Mouse (Mus musculus) gastrocnemius, adult 2 months (tissue): ENCODE measurements around the gene Piezo1. TPM values are rescaled to one million over a fixed set of nuclear protein-coding genes. Genes with fewer than 3 reads are reported as not detected.

Experiments
- DNase-seq: peaks from one replicate; pipeline ENCODE4 v3.0.0; 2022
- H3K27ac ChIP-seq: fragments of 200-600 bp; 2 replicates; pipeline ENCODE4 v1.8.1; 2022; ENCODE audit warnings: mild to moderate bottlenecking
- H3K4me3 ChIP-seq: fragments of 200-600 bp; 2 replicates; pipeline ENCODE4 v1.8.1; 2022; ENCODE audit warnings: mild to moderate bottlenecking, moderate library complexity
- CTCF ChIP-seq: fragments of 200-600 bp; IDR thresholded peaks from 2 replicates; pipeline ENCODE4 v1.8.1; 2022; ENCODE audit warnings: antibody characterized with exemption, mild to moderate bottlenecking, moderate library complexity
- intact Hi-C: fragments of 180-260 bp; cut with DNase I; formaldehyde crosslinking; loops from one replicate; pipeline ENCODE4 v1.15.1; 2025
- total RNA-seq, 2 experiments: library from RNA; stranded (reverse); gene quantifications; 2 replicates each; pipeline ENCODE4 v1.2.3; 2021

Piezo1 gene
- total RNA-seq, 2 experiments from 2014 or later, result 11.3 to 25.5 TPM

DNA sequence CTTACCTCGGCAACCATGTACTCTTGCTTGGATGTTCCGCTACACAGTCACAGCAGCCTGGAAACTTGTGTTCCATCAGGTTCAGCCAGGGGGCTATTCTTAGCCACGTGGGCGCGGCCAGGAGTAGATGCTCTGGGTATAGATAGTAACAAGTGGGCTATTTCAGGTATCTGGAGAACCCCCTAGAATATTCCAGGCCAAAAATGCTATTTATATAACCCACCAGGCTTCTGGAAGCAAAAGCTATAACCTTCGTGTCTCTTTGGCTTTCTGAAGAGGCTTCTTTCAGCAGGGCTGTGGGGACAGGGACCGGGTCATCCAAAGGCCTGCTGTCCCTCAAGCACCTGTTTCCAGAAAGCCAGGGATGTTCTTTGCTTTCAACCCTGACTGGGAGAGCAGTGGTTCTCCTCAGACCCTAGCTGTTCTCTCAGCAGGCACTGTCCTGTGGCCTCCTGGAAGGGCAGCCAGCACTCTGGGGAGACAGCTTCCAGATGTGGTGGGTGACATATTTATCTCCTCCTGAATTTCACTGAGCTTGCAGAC lies 99.9 kb downstream of the Piezo1 start:
- intact Hi-C loops, result no loop called here
- Histone ChIP-seq H3K27ac (peak overlapping the region; percentile 90), H3K4me3 (no peak overlapping the region)
- TF ChIP-seq CTCF, result peak; percentile 26; the same call in 1 of the 2 replicates
- DNase-seq, result peak; percentile 83

GRCm38 (mm10) chr8:122445203-122445602 lies 105.9 kb downstream of the Piezo1 start:
- Histone ChIP-seq H3K27ac (peak overlapping the region; percentile 94; the same call in 1 of the 2 replicates), H3K4me3 (no peak overlapping the region; the same call in 1 of the 2 replicates)
- TF ChIP-seq CTCF, result peak; percentile 3; the same call in 1 of the 2 replicates
- DNase-seq, result no peak
- intact Hi-C loops, result no loop called here

DNA sequence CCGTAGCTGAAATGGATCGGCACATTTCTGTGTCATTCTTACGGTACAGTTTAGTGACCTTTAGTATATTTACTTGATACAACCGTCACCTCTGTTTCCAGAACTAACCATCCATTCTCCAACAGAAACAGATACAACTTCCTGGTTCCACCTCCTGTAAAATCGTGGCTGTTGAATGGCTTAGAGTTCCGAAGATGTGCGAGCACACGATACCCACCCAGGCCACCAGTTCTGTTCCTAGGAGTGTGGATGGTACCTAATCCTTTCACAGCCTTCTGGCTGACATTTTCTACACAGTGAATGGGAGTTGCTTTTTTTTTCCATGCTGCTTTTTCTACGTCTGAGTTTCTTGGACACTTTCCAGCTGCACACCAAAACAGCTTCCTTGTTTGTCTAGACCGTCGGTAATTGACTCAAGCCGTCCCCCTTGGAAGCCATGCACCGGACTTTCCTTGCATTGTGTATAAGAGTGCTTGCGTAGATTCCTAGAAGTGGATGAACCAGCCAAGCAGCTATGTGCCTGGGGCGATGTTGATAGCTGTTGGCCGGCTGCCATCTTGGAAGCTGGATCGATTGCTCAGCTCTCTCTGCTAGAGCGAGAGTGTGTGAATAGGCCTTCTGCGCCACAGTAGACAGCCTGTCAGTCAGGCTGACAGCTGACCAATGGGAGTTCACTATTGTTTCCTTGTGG lies 106.9 kb downstream of the Piezo1 start:
- H3K4me3 ChIP-seq, result peak overlapping the region; percentile 82
- no peak for TF ChIP-seq CTCF
- intact Hi-C loops, result loop anchor here (5.0 kb wide), 1 partner anchor 172 kb away; no protein-coding TSS in a partner anchor
- DNase-seq, result peak; percentile 93
- peak overlapping the region; percentile 94 for H3K27ac ChIP-seq

DNA sequence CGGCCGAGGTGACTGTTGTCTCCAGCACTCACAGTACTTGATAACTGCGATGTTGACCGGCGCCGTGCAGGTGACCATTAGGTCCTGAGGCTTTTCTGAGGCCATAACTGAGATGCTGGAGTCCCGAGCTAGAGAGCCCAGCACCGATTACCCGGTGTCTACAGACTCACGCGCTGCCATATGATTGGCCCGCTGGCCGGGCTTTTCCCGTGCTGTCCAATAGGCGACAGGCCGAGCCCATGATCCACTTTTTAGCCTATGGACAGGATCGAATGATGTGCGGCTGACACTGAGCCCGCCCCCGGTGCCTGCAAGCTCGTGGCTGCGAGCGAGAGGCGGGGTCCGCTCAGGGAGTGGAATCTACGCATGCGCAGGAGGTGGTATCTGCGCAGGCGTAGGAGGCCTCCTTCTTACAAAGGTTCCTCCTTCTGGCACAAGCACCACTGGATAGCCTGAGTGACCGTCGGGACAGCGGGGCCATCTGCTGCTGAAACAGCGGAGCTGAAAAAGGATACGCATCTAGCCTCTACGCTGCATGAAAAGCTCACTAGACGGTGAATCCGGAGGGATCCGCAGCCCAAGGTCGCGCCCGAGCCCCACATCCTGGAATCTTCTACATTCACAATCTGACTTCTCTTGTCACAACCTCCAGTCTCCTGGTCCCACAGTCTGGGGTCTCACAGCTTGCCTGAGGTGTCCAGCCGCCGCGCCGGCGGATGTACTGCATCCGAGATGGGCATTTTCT lies 107.7 kb downstream of the Piezo1 start, which contains the start of gene Mvd:
Mvd (minus strand) TSS at position 161 of the 745 bp plus-strand sequence.
- intact Hi-C loops, result loop anchor here (5.0 kb wide), 1 partner anchor 171 kb away; no protein-coding TSS in a partner anchor
- Histone ChIP-seq H3K27ac (peak within 1 kb of the TSS; percentile 94), H3K4me3 (peak within 1 kb of the TSS; percentile 82)
- TF ChIP-seq CTCF, result peak; percentile 56
- peak; percentile 99 for DNase-seq

GRCm38 (mm10) chr8:122442781-122443180 lies 108.3 kb downstream of the Piezo1 start:
- DNase-seq, result no peak
- Histone ChIP-seq H3K27ac (peak overlapping the region; percentile 94), H3K4me3 (peak overlapping the region; percentile 82)
- intact Hi-C loops, result loop anchor here (5.0 kb wide), 1 partner anchor 170 kb away; no protein-coding TSS in a partner anchor
- TF ChIP-seq CTCF, result no peak

DNA sequence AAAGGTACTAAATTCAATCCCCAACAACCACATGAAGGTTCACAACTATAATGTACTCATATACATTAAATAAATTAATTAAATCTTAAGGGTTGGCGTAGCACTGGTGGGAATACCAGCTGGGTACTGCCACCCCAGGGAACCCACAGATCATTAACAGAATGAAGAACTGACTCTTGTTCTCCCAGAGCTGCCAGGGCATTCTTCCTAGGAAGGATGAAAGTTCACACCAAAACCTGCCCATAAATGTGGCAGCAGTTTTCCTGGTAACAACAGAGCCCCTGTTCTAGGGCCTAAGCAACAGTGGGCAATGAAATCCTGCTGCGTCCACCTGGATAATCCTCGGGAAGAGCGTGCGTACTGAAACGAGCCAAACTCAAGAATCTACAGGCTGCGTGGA lies 108.8 kb downstream of the Piezo1 start:
- TF ChIP-seq CTCF, result no peak
- DNase-seq, result no peak
- Histone ChIP-seq H3K27ac (peak overlapping the region; percentile 94; the same call in 1 of the 2 replicates), H3K4me3 (peak overlapping the region; percentile 82)
- intact Hi-C loops, result loop anchor here (5.0 kb wide), 1 partner anchor 170 kb away; no protein-coding TSS in a partner anchor

DNA sequence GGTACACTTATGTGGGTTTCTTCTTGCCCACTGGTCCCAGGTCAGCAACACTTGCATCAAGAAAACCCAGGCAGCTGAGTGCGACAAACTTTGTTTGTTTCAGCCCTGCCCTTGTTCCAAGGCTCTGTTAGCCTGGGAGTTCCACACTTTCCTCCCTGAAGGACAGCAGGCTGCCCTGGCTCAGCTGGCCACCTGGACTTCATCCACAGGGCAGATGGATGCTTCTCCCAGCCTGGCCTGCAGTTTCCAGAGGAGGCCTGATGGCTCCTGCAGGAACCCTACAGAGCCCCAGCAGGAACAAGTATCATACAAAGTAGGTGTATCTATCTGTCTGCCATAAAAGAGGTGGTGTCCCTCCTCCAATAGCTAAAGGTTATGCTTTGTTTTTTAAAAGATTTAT lies 109.8 kb downstream of the Piezo1 start:
- no peak for DNase-seq
- intact Hi-C loops, result loop anchor here (5.0 kb wide), 1 partner anchor 169 kb away; no protein-coding TSS in a partner anchor
- H3K4me3 ChIP-seq, result no peak overlapping the region
- no peak for TF ChIP-seq CTCF
- H3K27ac ChIP-seq, result no peak overlapping the region

GRCm38 (mm10) chr8:122439336-122439735 lies 111.8 kb downstream of the Piezo1 start:
- intact Hi-C loops, result no loop called here
- DNase-seq, result no peak

DNA sequence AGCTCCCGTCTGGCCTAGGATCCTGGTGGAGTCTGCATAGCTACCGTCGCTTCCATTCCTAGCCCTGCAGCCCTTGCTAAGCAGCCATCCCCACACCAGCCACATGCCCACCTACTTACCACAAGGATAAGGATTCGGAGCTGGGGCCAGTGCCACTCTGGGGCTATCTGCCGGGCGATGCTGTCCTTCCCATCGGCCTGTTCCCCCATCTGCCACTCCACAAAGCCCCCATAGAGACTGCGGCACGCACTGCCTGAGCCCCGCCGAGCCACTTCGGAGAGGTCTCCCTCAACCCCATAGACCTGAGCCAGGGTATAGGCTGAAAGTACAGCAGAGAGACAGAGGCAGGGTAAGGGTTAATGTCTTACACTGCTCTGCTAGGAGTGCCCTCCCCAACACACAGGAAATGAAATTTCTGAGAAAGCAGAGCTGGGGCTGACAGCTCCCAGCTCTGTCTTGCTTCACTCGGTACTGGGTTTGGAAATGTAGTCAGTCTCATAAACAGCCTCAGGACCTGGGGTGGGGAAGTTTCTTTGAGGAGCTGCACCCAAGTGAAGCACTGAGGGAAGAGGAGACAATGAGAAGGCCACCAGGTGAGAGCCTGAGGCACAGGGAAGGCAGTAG lies 113.3 kb downstream of the Piezo1 start:
- Histone ChIP-seq H3K27ac (no peak overlapping the region), H3K4me3 (no peak overlapping the region)
- DNase-seq, result no peak
- intact Hi-C loops, result no loop called here
- no peak for TF ChIP-seq CTCF

More at GRCm38 (mm10) chr8:122439336-122439735, 111.8 kb downstream of the Piezo1 start:
- H3K4me3 ChIP-seq, result no peak overlapping the region
- H3K27ac ChIP-seq, result no peak overlapping the region
- no peak for TF ChIP-seq CTCF

GRCm38 (mm10) chr8:122436586-122437125 lies 114.5 kb downstream of the Piezo1 start:
- no peak for DNase-seq
- Histone ChIP-seq H3K4me3 (no peak overlapping the region), H3K27ac (no peak overlapping the region)
- no peak for TF ChIP-seq CTCF
- intact Hi-C loops, result no loop called here

DNA sequence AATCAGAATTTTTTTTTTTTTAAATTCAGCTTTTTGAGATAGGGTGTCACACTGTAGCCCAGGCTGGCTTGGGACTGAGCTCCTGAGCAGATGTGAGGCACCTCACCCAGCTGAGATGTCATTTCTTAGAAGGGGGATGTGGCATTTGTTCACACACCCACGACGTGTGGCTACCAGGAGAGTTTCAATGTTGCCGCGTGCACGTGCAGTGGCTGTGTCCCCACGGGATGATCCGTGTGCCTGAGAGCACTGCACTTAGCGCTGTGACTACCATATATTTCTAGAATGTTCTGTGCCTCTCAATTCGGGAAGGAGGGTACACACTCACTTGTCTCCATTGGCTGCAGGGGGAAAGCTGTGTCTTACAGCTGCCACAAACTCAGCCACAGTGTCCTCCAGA lies 115.0 kb downstream of the Piezo1 start:
- DNase-seq, result no peak
- no peak for TF ChIP-seq CTCF
- no peak overlapping the region for H3K27ac ChIP-seq
- intact Hi-C loops, result no loop called here
- no peak overlapping the region for H3K4me3 ChIP-seq

GRCm38 (mm10) chr8:122435375-122435774 lies 115.8 kb downstream of the Piezo1 start:
- no peak for DNase-seq
- TF ChIP-seq CTCF, result peak; percentile 54
- Histone ChIP-seq H3K27ac (no peak overlapping the region), H3K4me3 (no peak overlapping the region)
- intact Hi-C loops, result no loop called here
